Mouse (Mus musculus) forebrain, embryonic 14.5 days (tissue): ENCODE measurements around the gene Samsn1. TPM values are rescaled to one million over a fixed set of nuclear protein-coding genes. Genes with fewer than 3 reads are reported as not detected.

Experiments used
- ATAC-seq: fragments of 200-750 bp; cut with Nextera tagmentation; 2 replicates; pipeline ENCODE4 v1.8.0; 2017; ENCODE audit warnings: mild to moderate bottlenecking, moderate library complexity
- DNase-seq: peaks from one replicate; pipeline ENCODE4 v3.0.0-alpha.2; 2015; ENCODE audit warnings: low spot score
- H3K27ac ChIP-seq: fragments of 300-500 bp; sonication (generic); 2 replicates; pipeline ENCODE4 v1.5.1; 2014; ENCODE audit warnings: low read depth, mild to moderate bottlenecking, control low read depth, low read length, moderate library complexity
- H3K27me3 ChIP-seq: fragments of 300-500 bp; sonication (generic); replicated peaks from 2 replicates; pipeline ENCODE4 v1.6.1; 2014; ENCODE audit warnings: low read length, control low read depth, mixed read lengths; ENCODE audit not compliant: control insufficient read depth, insufficient read depth
- H3K36me3 ChIP-seq: fragments of 300-500 bp; sonication (generic); 2 replicates; pipeline ENCODE4 v1.6.1; 2014; ENCODE audit warnings: low read length, control low read depth; ENCODE audit not compliant: control insufficient read depth, insufficient read depth
- H3K4me1 ChIP-seq: fragments of 300-500 bp; sonication (generic); 2 replicates; pipeline ENCODE4 v1.6.1; 2014; ENCODE audit warnings: antibody characterized with exemption, low read length, control low read depth; ENCODE audit not compliant: control insufficient read depth, insufficient read depth
- H3K4me2 ChIP-seq: fragments of 300-500 bp; sonication (generic); 2 replicates; pipeline ENCODE4 v1.6.1; 2014; ENCODE audit warnings: mild to moderate bottlenecking, control low read depth, low read length
- H3K4me3 ChIP-seq: fragments of 300-500 bp; sonication (generic); 2 replicates; pipeline ENCODE4 v1.5.1; 2014; ENCODE audit warnings: low read depth, low read length, control low read depth
- H3K9ac ChIP-seq: fragments of 300-500 bp; sonication (generic); 2 replicates; pipeline ENCODE4 v1.6.1; 2014; ENCODE audit warnings: mild to moderate bottlenecking, low read length, control low read depth, moderate library complexity
- H3K9me3 ChIP-seq: fragments of 300-500 bp; sonication (generic); replicated peaks from 2 replicates; pipeline ENCODE4 v1.6.1; 2016; ENCODE audit warnings: low read length, control low read depth, mixed read lengths; ENCODE audit not compliant: control insufficient read depth
- WGBS: fragments of 180-500 bp; shearing (Covaris S2); extraction: QIAGEN DNeasy Blood & Tissue Kit; methylation state at CpG from one replicate; pipeline ENCODE4 v1.1.7; 2014; 5-methylcytosine and 5-hydroxymethylcytosine counted together
- polyA plus RNA-seq: library from polyadenylated mRNA; unstranded; fragments of >200 nt; fragmentation: Nextera tagmentation; extraction: Ambion mirVana; gene quantifications from 2 replicates; pipeline ENCODE4 v1.2.1, GENCODE M21; 2014

Samsn1 gene
- polyA plus RNA-seq: 1.4 and 1.5 TPM in 2 replicates

GRCm38 (mm10) chr16:76022181-76022580, at the start of gene Samsn1:
TSS of gene Samsn1 (minus strand) at chr16:76022281.
- no peak for ATAC-seq
- WGBS: 54% methylated on average over 7 of the region's 7 CpGs
- Histone ChIP-seq H3K4me1 (no peaks in the 10 kb centered on the region), H3K27ac (no peak within 1 kb of the TSS), H3K9ac (no peak within 1 kb of the TSS), H3K27me3 (no peaks in the 10 kb centered on the region), H3K9me3 (no peaks in the 10 kb centered on the region), H3K4me2 (no peak within 1 kb of the TSS), H3K4me3 (no peak within 1 kb of the TSS), H3K36me3 (no peaks in the 10 kb centered on the region)
- no peak for DNase-seq

- H3K27me3 ChIP-seq: no peaks in the 10 kb centered on the region
- H3K36me3 ChIP-seq: no peaks in the 10 kb centered on the region
- no peak overlapping the region for H3K4me2 ChIP-seq
- no peaks in the 10 kb centered on the region for H3K4me1 ChIP-seq
- ATAC-seq (no peak), DNase-seq (no peak)
- no peaks in the 10 kb centered on the region for H3K9me3 ChIP-seq
- H3K4me3 ChIP-seq: no peak overlapping the region
- H3K27ac ChIP-seq: no peak overlapping the region
- 94% methylated on average over 14 of the region's 14 CpGs for WGBS
- no peak overlapping the region for H3K9ac ChIP-seq
These were observed 44.1 kb upstream of the Samsn1 start for GRCm38 (mm10) chr16:76066082-76066635.

GRCm38 (mm10) chr16:76054976-76055375, 32.9 kb upstream of the Samsn1 start:
- H3K36me3 ChIP-seq: no peaks in the 10 kb centered on the region
- no peaks in the 10 kb centered on the region for H3K9me3 ChIP-seq
- DNase-seq (no peak), ATAC-seq (no peak)
- H3K27me3 ChIP-seq: no peaks in the 10 kb centered on the region
- no peak overlapping the region for H3K9ac ChIP-seq
- no peak overlapping the region for H3K27ac ChIP-seq
- 93% methylated on average over 7 of the region's 7 CpGs for WGBS
- no peak overlapping the region for H3K4me2 ChIP-seq
- H3K4me1 ChIP-seq: no peaks in the 10 kb centered on the region
- no peak overlapping the region for H3K4me3 ChIP-seq

- WGBS: 89% methylated on average over 4 of the region's 4 CpGs
- Histone ChIP-seq H3K9ac (no peak overlapping the region), H3K27ac (no peak overlapping the region), H3K36me3 (no peaks in the 10 kb centered on the region), H3K4me1 (no peaks in the 10 kb centered on the region), H3K4me3 (no peak overlapping the region), H3K4me2 (no peak overlapping the region), H3K9me3 (no peaks in the 10 kb centered on the region), H3K27me3 (no peaks in the 10 kb centered on the region)
- ATAC-seq (no peak), DNase-seq (no peak)
These were observed 32.0 kb upstream of the Samsn1 start for GRCm38 (mm10) chr16:76054079-76054478.

- DNase-seq (no peak), ATAC-seq (no peak)
- Histone ChIP-seq H3K4me3 (no peak overlapping the region), H3K36me3 (no peaks in the 10 kb centered on the region), H3K4me2 (no peak overlapping the region), H3K9me3 (no peaks in the 10 kb centered on the region), H3K27me3 (no peaks in the 10 kb centered on the region), H3K27ac (no peak overlapping the region), H3K4me1 (no peaks in the 10 kb centered on the region), H3K9ac (no peak overlapping the region)
- WGBS: 96% methylated on average over 8 of the region's 8 CpGs
These were observed 31.5 kb upstream of the Samsn1 start for GRCm38 (mm10) chr16:76053537-76053936.

GRCm38 (mm10) chr16:76047066-76047465, 25.0 kb upstream of the Samsn1 start:
- ATAC-seq (no peak), DNase-seq (no peak)
- Histone ChIP-seq H3K9me3 (no peaks in the 10 kb centered on the region), H3K27me3 (no peaks in the 10 kb centered on the region), H3K4me1 (no peaks in the 10 kb centered on the region), H3K9ac (no peak overlapping the region), H3K36me3 (no peaks in the 10 kb centered on the region), H3K4me2 (no peak overlapping the region), H3K27ac (no peak overlapping the region), H3K4me3 (no peak overlapping the region)
- 66% methylated on average over 3 of the region's 3 CpGs for WGBS

GRCm38 (mm10) chr16:76040319-76040945, 18.4 kb upstream of the Samsn1 start:
- no peak for DNase-seq
- H3K36me3 ChIP-seq: no peaks in the 10 kb centered on the region
- no peaks in the 10 kb centered on the region for H3K4me1 ChIP-seq
- H3K27ac ChIP-seq: no peak overlapping the region
- ATAC-seq: no peak
- no peaks in the 10 kb centered on the region for H3K27me3 ChIP-seq
- no peak overlapping the region for H3K4me3 ChIP-seq
- H3K9ac ChIP-seq: no peak overlapping the region
- WGBS: 84% methylated on average over 6 of the region's 6 CpGs
- H3K9me3 ChIP-seq: no peaks in the 10 kb centered on the region
- no peak overlapping the region for H3K4me2 ChIP-seq

GRCm38 (mm10) chr16:76019164-76019563, 2.9 kb downstream of the Samsn1 start:
- H3K36me3 ChIP-seq: no peaks in the 10 kb centered on the region
- H3K4me3 ChIP-seq: no peak overlapping the region
- DNase-seq: no peak
- no peak overlapping the region for H3K4me2 ChIP-seq
- 56% methylated on average over 1 of the region's 1 CpGs for whole genome bisulfite sequencing
- no peaks in the 10 kb centered on the region for H3K9me3 ChIP-seq
- no peak overlapping the region for H3K27ac ChIP-seq
- H3K27me3 ChIP-seq: no peaks in the 10 kb centered on the region
- H3K9ac ChIP-seq: no peak overlapping the region
- H3K4me1 ChIP-seq: no peaks in the 10 kb centered on the region
- ATAC-seq: no peak

- no peak overlapping the region for H3K4me3 ChIP-seq
- DNase-seq (no peak), ATAC-seq (no peak)
- H3K4me2 ChIP-seq: no peak overlapping the region
- no peaks in the 10 kb centered on the region for H3K27me3 ChIP-seq
- H3K27ac ChIP-seq: no peak overlapping the region
- H3K36me3 ChIP-seq: no peaks in the 10 kb centered on the region
- 0 out of 2 replicates have a peak, but pooled peaks cover 2% of the 10 kb centered on the region for H3K4me1 ChIP-seq
- 91% methylated on average over 9 of the region's 9 CpGs for WGBS
- no peak overlapping the region for H3K9ac ChIP-seq
- no peaks in the 10 kb centered on the region for H3K9me3 ChIP-seq
These were observed 18.2 kb downstream of the Samsn1 start for GRCm38 (mm10) chr16:76003812-76004389.
